Mouse (Mus musculus): ENCODE measurements around the gene Arid1b. TPM values are rescaled to one million over a fixed set of nuclear protein-coding genes. Genes with fewer than 3 reads are reported as not detected.

Arid1b gene
- polyA plus RNA-seq, 1 experiment from 2014 or later, result 22.6 TPM

DNA sequence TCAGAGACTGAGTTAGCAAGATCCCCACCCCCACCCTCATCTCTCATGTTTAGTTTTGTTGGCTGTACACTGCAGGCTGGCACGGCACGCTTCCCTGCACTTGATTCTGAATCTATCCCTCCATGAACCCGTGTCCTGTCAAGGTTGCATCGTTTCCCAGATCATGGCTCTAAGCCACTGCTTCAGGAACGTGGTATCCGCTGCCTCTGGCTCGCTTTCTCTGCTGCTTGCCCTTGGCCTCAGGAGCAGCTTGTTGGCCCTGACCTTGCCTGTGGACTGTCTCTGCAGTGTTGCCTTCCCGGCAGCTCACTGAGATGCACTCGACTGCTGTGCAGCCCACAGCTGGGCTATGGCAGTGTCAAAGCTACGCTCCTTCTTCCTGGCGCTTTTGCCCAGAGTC is 252.6 kb downstream of the Arid1b start:
- H3K4me1 ChIP-seq (ENCODE audit: control insufficient read depth, insufficient read depth, low read length), result peaks cover 23% of the 10 kb centered on the region
- H3K9me3 ChIP-seq (ENCODE audit: control insufficient read depth, low read depth, low read length), result no peaks in the 10 kb centered on the region
- H3K27ac ChIP-seq (ENCODE audit: low read length), result no peak overlapping the region
- H3K36me3 ChIP-seq (ENCODE audit: control insufficient read depth, insufficient read depth, low read length), result peaks cover 3% of the 10 kb centered on the region; the same call in 1 of the 2 replicates
- no peak overlapping the region for H3K4me2 ChIP-seq (replicated peaks; ENCODE audit: low read depth, low read length)
- H3K27me3 ChIP-seq (ENCODE audit: control insufficient read depth, insufficient read depth, low read length), result no peaks in the 10 kb centered on the region
- ATAC-seq (ENCODE audit: insufficient number of reproducible peaks, insufficient read depth, low FRiP score, low read depth), result no peak
- no peak overlapping the region for H3K4me3 ChIP-seq (ENCODE audit: low read depth, low read length)
- WGBS, result 69% methylated on average over 11 of the region's 11 CpGs
- H3K9ac ChIP-seq (replicated peaks; ENCODE audit: low read depth, low read length), result no peak overlapping the region

DNA sequence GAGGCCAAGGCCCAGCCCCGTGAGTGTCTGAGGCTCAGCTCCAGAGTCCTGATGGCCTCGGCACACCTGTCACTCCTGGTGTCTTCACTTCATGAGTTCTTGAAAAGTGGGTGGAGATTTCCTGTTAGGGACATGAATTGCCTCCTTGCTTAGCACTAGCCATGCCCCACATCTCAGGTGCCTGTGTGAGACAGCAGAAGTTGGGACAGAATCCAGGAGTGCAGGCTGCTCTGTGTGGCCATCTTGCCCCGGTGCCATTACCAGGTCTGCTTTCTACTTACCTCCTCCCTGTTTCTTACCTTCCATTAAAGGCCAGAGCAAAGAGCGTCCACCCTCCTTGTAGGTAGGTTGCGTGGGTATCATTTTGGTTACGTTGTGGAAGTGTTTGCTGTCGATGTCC is 253.1 kb downstream of the Arid1b start:
- Histone ChIP-seq H3K9me3 (ENCODE audit: control insufficient read depth, low read depth, low read length) (no peaks in the 10 kb centered on the region), H3K9ac (replicated peaks; ENCODE audit: low read depth, low read length) (no peak overlapping the region), H3K27me3 (ENCODE audit: control insufficient read depth, insufficient read depth, low read length) (no peaks in the 10 kb centered on the region), H3K4me2 (replicated peaks; ENCODE audit: low read depth, low read length) (no peak overlapping the region), H3K36me3 (ENCODE audit: control insufficient read depth, insufficient read depth, low read length) (peaks cover 3% of the 10 kb centered on the region; the same call in 1 of the 2 replicates), H3K4me3 (ENCODE audit: low read depth, low read length) (no peak overlapping the region), H3K4me1 (ENCODE audit: control insufficient read depth, insufficient read depth, low read length) (peaks cover 23% of the 10 kb centered on the region), H3K27ac (ENCODE audit: low read length) (no peak overlapping the region)
- WGBS, result 87% methylated on average over 7 of the region's 7 CpGs
- ATAC-seq (ENCODE audit: insufficient number of reproducible peaks, insufficient read depth, low FRiP score, low read depth), result no peak

- H3K27me3 ChIP-seq (ENCODE audit: control insufficient read depth, insufficient read depth, low read length), result no peaks in the 10 kb centered on the region
- no peak overlapping the region for H3K9ac ChIP-seq (replicated peaks; ENCODE audit: low read depth, low read length)
- 69% methylated on average over 15 of the region's 15 CpGs for WGBS
- peak overlapping the region; percentile 29; the same call in 1 of the 2 replicates for H3K27ac ChIP-seq (ENCODE audit: low read length)
- no peak overlapping the region for H3K4me2 ChIP-seq (replicated peaks; ENCODE audit: low read depth, low read length)
- H3K36me3 ChIP-seq (ENCODE audit: control insufficient read depth, insufficient read depth, low read length), result peaks cover 3% of the 10 kb centered on the region; the same call in 1 of the 2 replicates
- H3K9me3 ChIP-seq (ENCODE audit: control insufficient read depth, low read depth, low read length), result no peaks in the 10 kb centered on the region
- no peak for ATAC-seq (ENCODE audit: insufficient number of reproducible peaks, insufficient read depth, low FRiP score, low read depth)
- H3K4me1 ChIP-seq (ENCODE audit: control insufficient read depth, insufficient read depth, low read length), result peaks cover 23% of the 10 kb centered on the region
- H3K4me3 ChIP-seq (ENCODE audit: low read depth, low read length), result no peak overlapping the region
Measured at GRCm38 (mm10) chr17:5247737-5248136, 253.6 kb downstream of the Arid1b start.

- Histone ChIP-seq H3K9me3 (ENCODE audit: control insufficient read depth, low read depth, low read length) (no peaks in the 10 kb centered on the region), H3K4me1 (ENCODE audit: control insufficient read depth, insufficient read depth, low read length) (peaks cover 23% of the 10 kb centered on the region), H3K27ac (ENCODE audit: low read length) (peak overlapping the region; percentile 64; the same call in 1 of the 2 replicates), H3K4me3 (ENCODE audit: low read depth, low read length) (no peak overlapping the region), H3K9ac (replicated peaks; ENCODE audit: low read depth, low read length) (no peak overlapping the region), H3K4me2 (replicated peaks; ENCODE audit: low read depth, low read length) (no peak overlapping the region), H3K27me3 (ENCODE audit: control insufficient read depth, insufficient read depth, low read length) (no peaks in the 10 kb centered on the region), H3K36me3 (ENCODE audit: control insufficient read depth, insufficient read depth, low read length) (peaks cover 3% of the 10 kb centered on the region; the same call in 1 of the 2 replicates)
- 29% methylated on average over 17 of the region's 17 CpGs for WGBS
- ATAC-seq (ENCODE audit: insufficient number of reproducible peaks, insufficient read depth, low FRiP score, low read depth), result 0 out of 2 replicates have a peak, but pooled peaks have one; percentile 10
Measured at GRCm38 (mm10) chr17:5248957-5249656, 255.0 kb downstream of the Arid1b start.

GRCm38 (mm10) chr17:5249681-5250180 is 255.6 kb downstream of the Arid1b start:
- Histone ChIP-seq H3K4me2 (replicated peaks; ENCODE audit: low read depth, low read length) (no peak overlapping the region), H3K27ac (ENCODE audit: low read length) (no peak overlapping the region; the same call in 1 of the 2 replicates), H3K9me3 (ENCODE audit: control insufficient read depth, low read depth, low read length) (no peaks in the 10 kb centered on the region), H3K36me3 (ENCODE audit: control insufficient read depth, insufficient read depth, low read length) (peaks cover 3% of the 10 kb centered on the region; the same call in 1 of the 2 replicates), H3K27me3 (ENCODE audit: control insufficient read depth, insufficient read depth, low read length) (no peaks in the 10 kb centered on the region), H3K4me3 (ENCODE audit: low read depth, low read length) (no peak overlapping the region), H3K9ac (replicated peaks; ENCODE audit: low read depth, low read length) (no peak overlapping the region), H3K4me1 (ENCODE audit: control insufficient read depth, insufficient read depth, low read length) (peaks cover 23% of the 10 kb centered on the region)
- no peak for ATAC-seq (ENCODE audit: insufficient number of reproducible peaks, insufficient read depth, low FRiP score, low read depth)
- WGBS, result 63% methylated on average over 9 of the region's 9 CpGs

- Histone ChIP-seq H3K4me2 (replicated peaks; ENCODE audit: low read depth, low read length) (no peak overlapping the region), H3K9ac (replicated peaks; ENCODE audit: low read depth, low read length) (no peak overlapping the region), H3K9me3 (ENCODE audit: control insufficient read depth, low read depth, low read length) (no peaks in the 10 kb centered on the region), H3K4me3 (ENCODE audit: low read depth, low read length) (no peak overlapping the region), H3K27me3 (ENCODE audit: control insufficient read depth, insufficient read depth, low read length) (no peaks in the 10 kb centered on the region), H3K4me1 (ENCODE audit: control insufficient read depth, insufficient read depth, low read length) (peaks cover 23% of the 10 kb centered on the region), H3K36me3 (ENCODE audit: control insufficient read depth, insufficient read depth, low read length) (peaks cover 3% of the 10 kb centered on the region; the same call in 1 of the 2 replicates), H3K27ac (ENCODE audit: low read length) (no peak overlapping the region)
- 40% methylated on average over 3 of the region's 3 CpGs for WGBS
- ATAC-seq (ENCODE audit: insufficient number of reproducible peaks, insufficient read depth, low FRiP score, low read depth), result no peak
Measured at GRCm38 (mm10) chr17:5252436-5252835, 258.3 kb downstream of the Arid1b start.

DNA sequence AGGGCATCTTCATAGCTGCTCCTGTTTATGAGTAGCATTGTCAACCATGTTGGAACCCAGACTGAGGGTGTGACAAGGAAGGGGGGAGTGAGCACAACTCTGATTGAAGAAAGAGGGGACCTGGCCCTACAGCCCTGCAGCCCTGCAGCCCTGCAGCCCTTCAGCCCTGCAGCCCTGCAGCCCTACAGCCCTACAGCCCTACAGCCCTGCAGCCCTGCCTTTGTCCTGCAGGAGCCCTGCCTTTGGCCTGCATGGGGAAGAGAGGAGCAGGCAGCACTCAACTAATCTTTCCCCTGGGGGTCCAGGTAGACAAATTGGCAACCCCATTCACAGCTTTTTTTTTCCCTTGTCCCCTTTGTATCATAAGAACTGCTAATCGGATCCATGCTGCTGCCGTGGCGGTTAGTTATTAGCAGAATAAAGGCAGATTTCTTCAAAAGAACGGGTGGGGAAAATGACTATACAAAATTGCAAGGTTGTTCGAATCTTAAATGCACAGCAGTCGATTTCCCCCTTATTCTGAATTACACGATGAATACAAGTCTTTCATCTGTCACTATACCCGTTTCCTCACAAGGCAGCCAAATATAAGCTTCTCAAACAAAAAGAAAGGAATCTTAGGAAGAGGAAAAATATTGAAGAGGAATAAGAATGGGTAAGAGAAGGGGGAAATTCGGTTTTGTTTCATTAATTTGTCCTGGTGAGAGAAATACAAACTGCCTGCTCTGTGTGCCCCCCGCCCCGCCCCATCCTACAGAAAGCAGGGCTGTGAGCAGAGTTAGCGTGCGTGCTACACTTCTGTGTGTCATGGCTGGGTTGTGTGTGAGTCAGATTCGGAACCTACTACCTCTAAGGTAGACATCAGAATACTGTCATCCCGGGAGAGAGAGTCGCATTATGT is 260.8 kb downstream of the Arid1b start:
- no peaks in the 10 kb centered on the region for H3K9me3 ChIP-seq (ENCODE audit: control insufficient read depth, low read depth, low read length)
- no peaks in the 10 kb centered on the region for H3K27me3 ChIP-seq (ENCODE audit: control insufficient read depth, insufficient read depth, low read length)
- 81% methylated on average over 16 of the region's 16 CpGs for WGBS
- ATAC-seq (ENCODE audit: insufficient number of reproducible peaks, insufficient read depth, low FRiP score, low read depth), result no peak
- no peak overlapping the region for H3K27ac ChIP-seq (ENCODE audit: low read length)
- H3K4me1 ChIP-seq (ENCODE audit: control insufficient read depth, insufficient read depth, low read length), result peaks cover under 1% of the 10 kb centered on the region; the same call in 1 of the 2 replicates
- no peak overlapping the region for H3K9ac ChIP-seq (replicated peaks; ENCODE audit: low read depth, low read length)
- no peak overlapping the region for H3K4me3 ChIP-seq (ENCODE audit: low read depth, low read length)
- peaks cover 3% of the 10 kb centered on the region; the same call in 1 of the 2 replicates for H3K36me3 ChIP-seq (ENCODE audit: control insufficient read depth, insufficient read depth, low read length)
- no peak overlapping the region for H3K4me2 ChIP-seq (replicated peaks; ENCODE audit: low read depth, low read length)

- 88% methylated on average over 2 of the region's 2 CpGs for WGBS
- ATAC-seq (ENCODE audit: insufficient number of reproducible peaks, insufficient read depth, low FRiP score, low read depth), result no peak
- no peaks in the 10 kb centered on the region for H3K27me3 ChIP-seq (ENCODE audit: control insufficient read depth, insufficient read depth, low read length)
- H3K4me2 ChIP-seq (replicated peaks; ENCODE audit: low read depth, low read length), result no peak overlapping the region
- H3K4me1 ChIP-seq (ENCODE audit: control insufficient read depth, insufficient read depth, low read length), result no peaks in the 10 kb centered on the region
- no peak overlapping the region for H3K4me3 ChIP-seq (ENCODE audit: low read depth, low read length)
- H3K9me3 ChIP-seq (ENCODE audit: control insufficient read depth, low read depth, low read length), result no peaks in the 10 kb centered on the region
- H3K36me3 ChIP-seq (ENCODE audit: control insufficient read depth, insufficient read depth, low read length), result peaks cover 3% of the 10 kb centered on the region; the same call in 1 of the 2 replicates
- H3K9ac ChIP-seq (replicated peaks; ENCODE audit: low read depth, low read length), result no peak overlapping the region
- no peak overlapping the region for H3K27ac ChIP-seq (ENCODE audit: low read length)
Measured at GRCm38 (mm10) chr17:5255618-5255933, 261.4 kb downstream of the Arid1b start.

Data from stomach, embryonic 14.5 days (tissue).